Mouse (Mus musculus): ENCODE results near the gene Gpr84.
"Not testable (repeated sequence)": the region's sequence is repeated elsewhere in the genome, so short reads cannot be mapped to it uniquely, and the experiment has no call there.

The Gpr84 gene

DNA sequence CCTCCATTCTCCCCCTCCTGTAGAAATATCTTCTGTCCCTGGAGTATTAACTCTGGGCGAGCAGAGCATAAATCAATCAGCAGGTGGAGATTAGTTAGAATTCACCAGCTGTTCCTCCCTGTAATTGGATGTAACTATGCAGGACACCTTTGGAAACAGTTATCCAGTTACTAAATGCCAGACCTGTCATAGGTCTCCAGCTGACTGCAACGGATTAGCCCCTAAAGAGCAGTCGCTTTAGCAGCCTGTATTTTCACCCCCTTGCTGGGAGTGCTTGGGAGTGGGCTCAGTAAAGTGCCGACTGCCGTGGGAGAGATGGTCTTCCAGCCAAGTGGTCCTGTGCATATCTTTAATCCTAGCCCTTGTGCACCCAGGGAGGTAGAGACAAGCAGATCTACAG, 20.8 kb downstream of the Gpr84 start:
- DNase-seq (ENCODE audit: low spot score in 2 of 2), result no peak

DNA sequence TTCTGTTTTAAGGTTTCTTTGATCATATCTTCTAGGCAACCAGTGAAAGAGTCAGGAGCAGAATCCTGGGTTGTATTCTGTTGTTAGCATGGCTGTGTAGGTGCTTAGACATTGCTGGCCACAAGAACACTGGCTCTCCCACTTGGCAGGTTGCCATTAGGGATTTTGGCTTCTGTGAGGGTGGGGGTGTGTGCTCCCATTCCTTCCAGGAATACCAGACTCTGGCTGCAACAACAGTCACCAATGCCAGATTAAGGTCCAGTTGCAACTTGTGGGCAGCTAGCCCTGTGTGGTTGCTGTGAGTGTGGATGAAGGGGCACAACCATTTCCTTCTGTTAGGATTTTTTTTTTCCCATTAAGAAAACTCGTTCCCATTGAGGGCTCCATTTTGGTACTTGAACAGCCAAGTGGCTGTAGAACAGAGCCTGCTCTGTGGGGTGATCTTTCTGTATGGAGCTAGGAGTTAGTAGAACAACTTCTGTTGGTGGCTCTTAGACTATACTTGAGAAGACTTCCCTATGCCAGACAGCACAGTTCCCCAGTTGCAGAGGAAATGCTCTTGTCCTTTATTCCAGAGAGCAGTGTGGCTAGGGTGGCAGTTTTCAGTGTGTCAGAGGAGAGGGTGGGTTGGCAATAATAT, 24.5 kb downstream of the Gpr84 start:
- no peak for DNase-seq (ENCODE audit: low spot score in 2 of 2)

DNA sequence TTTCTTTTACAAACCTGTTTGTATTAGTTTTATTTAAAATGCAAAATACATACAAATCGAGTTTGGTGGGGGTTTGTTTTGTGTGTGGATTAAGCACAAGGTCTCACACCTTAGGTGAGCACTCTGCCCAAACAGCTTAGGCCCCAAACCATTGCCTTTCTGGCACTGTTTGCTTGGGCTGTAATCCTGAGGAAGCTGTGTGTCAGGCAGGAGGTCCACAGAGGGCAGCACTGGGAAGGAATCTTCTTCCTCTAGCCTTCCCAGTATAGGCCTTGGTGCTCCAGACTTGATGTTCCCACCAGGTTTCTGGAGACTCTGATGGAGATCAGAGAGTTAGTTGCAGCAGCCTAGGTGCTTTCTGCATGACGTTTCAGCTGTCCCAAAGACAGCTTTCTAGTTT, 25.8 kb downstream of the Gpr84 start:
- no peak for DNase-seq (ENCODE audit: low spot score in 2 of 2)

DNA sequence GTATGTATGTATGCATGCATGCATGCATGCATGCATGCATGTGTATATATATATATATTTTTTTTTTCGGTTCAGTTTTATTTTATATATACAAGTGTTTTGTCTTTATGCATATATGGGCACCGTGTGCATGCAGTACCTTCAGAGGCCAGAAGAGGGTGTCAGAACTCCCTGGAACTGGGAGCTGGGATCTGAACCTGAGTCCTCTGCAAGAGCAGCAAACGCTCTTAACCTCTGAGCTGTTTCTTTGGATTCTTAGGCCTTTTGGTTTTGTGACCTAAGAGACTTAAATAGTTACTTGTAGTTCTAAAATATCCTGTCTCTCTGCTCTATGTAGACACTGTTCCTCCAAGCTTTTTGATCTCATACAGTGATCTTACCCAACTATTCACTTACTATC, 26.3 kb downstream of the Gpr84 start:
- peak in 1 of 2 experiments; percentile 51 for DNase-seq (ENCODE audit: low spot score in 2 of 2)

DNA sequence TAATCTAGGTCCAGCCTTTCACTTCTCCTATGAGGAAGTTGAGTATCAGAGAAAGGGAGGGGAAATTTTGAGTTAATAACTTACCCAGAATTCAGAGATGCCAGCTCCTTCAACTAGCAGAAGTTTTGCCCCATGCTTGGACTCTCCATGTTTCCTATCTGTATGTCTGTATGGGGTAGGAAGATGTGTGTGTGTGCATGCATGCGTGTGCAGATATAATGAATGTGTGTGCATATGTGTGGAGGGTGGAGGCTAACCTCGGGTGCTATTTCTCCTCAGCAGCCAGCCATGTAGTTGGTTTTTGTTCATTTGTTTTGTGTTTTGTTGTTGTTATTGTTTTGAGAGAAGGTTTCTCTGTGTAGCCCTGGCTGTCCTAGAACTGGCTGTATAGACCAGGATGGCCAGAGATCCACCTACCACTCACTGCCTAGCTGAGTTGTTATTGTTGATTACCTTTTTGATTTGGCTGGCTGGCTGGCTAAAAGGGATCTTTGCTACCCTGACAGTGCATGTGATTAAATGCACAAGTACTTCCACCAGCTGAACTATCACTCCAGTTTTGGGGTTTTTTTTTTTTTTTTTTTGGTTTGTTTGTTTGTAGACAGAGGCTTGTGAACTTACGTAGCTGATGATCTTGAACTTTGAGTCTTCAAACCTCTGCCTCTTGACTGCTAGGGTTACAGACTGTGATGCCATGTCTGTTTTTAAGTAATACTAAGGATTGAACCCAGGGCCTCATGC, 28.8 kb downstream of the Gpr84 start:
- DNase-seq (ENCODE audit: low spot score in 2 of 2), result no peak

DNA sequence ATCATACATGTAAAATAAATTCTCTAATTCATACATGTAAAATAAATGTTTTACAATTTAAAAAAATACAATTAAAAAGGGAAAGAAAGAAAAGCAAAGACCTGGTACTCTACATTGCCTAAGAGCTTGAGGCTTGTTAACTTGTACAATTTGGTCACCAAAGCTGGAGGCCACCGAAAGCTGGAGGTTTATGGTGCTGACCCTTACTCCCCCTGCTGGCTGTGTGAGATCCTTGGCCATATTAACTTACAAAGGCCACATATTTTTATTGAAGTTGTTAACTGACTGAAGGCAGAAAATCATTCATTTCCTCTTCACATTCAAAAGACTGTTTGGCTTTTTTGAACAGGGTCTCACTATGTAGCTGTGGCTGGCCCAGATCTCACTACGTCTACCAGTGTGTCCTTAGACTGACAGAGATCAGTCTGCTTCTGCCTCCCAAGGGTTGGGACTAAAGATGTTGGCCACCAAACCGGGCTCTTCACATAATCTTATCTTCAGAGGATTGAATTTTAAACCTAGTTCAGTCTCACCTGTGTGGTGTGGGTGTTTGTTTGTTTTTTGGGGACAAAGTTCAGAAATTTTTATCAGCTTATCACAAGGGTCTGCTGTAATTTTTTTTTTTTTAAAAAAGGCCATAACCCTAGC, 29.5 kb downstream of the Gpr84 start:
- peak in 1 of 2 experiments; percentile 39 for DNase-seq (ENCODE audit: low spot score in 2 of 2)

DNA sequence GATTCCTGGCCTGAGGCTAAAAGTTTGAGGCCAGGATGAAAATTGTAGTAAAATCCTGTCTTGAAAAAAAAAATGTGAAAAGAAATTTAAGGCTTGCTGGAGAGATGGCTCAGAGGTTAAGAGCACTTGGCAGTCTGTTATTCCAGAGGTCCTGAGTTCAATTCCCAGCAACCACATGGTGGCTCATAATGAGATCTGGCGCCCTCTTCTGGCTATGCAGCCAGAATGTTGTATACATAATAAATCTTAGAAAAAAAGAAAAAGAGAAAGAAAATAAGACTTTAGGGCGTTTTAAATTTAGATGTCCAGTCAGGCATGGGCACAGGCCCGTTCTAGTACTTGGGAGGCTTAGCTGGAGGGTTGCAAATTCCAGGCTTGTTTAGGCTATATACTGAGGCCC, 30.7 kb downstream of the Gpr84 start:
- DNase-seq (ENCODE audit: low spot score in 2 of 2), result peak in 1 of 2 experiments; percentile 59

DNA sequence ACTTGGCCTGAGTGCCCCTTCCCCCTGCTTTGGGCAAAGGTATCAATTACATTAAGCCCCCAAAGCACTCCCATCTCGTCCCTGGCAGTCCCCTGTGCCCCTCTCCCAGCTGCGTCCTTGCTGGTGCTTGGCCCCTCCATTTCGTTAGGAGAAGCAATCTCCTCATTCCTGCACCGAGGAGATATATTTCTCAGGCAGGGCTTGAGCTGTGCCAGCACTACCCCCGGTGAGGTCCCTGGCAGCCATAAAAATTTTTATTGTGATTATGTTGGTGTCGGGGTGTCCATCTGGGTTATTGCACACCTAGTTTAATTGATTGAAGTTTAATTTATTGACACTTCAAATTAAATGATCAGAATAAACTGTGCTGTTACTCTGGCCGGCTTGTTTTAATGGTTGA, 32.5 kb downstream of the Gpr84 start:
- DNase-seq (ENCODE audit: low spot score in 2 of 2), result no peak

DNA sequence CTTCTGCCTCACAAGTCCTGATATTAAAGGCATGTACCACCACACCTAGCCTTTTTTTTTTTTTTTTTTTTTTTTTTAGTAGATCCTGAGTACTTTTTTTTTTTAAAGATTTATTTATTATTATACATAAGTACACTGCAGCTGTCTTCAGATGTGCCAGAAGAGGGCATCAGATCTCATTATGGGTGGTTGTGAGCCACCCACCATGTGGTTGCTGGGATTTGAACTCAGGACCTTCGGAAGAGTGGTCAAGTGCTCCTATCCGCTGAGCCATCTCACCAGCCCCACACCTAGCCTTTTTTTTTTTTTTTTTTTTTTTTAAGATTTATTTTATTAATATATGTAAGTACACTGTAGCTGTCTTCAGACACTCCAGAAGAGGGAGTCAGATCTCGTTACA, 34.5 kb downstream of the Gpr84 start:
- not testable (repeated sequence) for DNase-seq (ENCODE audit: low spot score in 2 of 2)

DNA sequence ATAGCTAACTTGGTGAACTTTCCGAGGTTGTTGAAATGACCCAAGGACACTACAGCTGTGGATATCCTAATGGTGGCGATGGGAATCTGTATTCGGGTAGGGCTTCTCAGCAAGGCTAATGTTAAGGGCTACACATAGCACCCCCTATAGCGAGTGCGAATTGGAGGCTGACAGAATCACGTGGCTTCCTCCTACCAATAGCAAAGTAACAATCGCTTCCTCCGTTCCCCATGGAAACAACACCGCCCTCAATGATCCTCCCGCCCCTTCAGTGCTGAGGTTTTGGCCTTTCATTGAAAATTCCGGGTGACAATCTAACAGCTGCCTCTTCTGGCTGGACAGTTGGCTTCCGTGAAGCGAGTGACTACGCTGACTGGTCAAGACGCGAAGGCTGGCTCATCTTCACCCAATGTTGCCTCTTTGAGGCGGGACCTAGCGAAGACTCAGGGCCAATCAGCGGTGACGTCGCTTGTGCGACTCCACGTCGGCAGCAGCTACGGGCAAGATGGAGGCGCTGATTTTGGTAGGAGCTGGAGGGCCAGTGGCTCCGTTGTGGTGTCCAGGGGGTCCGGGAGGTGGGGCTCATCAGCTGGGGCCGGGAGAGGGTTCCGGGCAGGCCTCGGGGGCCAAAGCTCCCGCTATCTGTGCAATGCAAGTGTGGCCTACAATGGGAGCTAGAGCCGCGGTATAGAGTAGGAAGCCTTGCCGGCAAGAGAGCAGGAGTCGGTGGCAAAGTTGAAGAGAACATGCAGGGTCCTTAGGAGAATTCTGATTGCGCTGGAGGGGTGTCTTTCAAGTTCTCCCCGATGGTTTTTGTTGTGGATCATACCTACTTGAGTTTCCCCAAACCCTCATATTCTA, 37.8 kb downstream of the Gpr84 start, which contains the start of gene Copz1:
TSS of gene Copz1 (plus strand) at position 296 of the 861 bp plus-strand sequence.
- peak; percentile 86 to 87 for DNase-seq (ENCODE audit: low spot score in 2 of 2)

DNA sequence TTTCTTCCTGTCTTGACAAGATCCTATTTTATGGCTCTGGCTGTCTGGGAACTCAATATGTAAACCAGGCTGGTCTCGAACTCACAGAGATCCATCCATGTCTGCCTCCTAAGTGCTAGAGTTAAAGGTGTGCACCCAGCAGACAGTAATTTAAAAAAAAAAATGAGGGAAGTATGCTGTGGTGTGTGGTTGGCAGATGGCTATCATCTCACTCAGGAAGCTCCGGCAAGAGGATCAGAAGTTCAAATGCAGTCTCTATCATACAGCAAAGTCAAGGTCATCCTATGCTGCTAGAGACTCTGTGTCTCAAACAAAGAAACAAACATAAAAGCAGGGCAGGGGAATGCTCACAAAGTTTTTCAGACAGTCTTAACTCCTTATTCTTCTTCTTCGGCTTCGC, 41.5 kb downstream of the Gpr84 start:
- DNase-seq (ENCODE audit: low spot score in 2 of 2), result no peak

DNA sequence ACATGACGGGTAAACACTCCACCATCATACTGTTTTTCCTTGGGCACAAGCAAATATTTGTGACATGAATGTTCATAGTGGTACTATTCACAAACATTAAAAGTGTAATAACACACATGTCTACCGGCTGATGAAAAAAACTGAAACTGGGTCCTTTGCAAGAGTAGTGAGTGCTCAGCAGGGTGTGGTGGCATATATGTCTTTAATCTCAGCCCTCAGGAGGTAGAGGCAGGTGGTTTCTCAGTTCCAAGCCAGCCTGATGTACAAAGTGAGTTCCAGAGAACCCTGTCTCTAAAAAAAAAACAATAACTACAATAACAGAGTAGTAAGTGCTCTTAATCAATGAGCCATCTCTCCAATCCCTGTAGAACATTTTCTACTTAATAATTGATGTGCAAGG, 45.6 kb downstream of the Gpr84 start:
- no peak for DNase-seq (ENCODE audit: low spot score in 2 of 2)

DNA sequence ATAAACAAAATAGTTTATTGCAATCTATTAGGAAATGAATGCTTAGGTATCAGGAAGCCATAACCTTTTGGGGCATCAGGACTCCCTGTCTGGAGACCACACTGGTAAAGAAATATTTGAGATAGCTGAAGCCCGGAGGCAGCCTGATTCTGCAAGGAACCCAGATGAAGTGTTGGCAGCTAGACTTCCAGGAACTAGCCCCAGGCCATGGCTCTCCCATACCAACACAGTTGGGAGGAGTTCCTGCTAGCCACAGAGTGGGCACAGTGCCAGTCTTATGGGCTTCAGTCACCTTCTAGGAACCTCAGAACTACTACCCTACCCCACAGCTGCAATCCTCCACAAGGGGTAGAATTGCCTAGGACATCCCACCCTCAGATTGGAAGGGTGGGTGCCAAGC, 50.4 kb downstream of the Gpr84 start:
- DNase-seq (ENCODE audit: low spot score in 2 of 2), result peak in 1 of 2 experiments; percentile 62

DNA sequence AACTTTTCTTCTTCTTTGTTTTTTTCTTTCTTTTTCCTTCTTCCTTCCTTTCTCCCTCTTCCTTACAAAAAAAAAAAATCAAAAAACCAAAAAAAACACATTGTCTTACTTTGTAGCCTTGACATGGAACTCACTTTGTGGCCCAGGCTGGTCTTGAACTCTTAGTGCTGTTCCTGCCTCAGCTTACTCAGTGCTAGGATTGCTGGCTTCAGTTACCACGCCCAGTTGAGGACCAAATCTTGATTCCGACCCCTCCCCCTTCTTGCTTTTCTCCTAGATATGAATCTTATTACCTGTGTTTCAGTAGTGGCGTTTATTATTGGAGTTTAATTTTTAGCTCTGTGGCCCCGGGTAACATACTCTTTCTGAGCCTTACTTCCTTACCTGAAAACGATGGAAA, 51.2 kb downstream of the Gpr84 start:
- no peak for DNase-seq (ENCODE audit: low spot score in 2 of 2)
